Mouse (Mus musculus) olfactory bulb, adult 2 months (tissue): ENCODE measurements around the gene Ccdc85c. TPM values are rescaled to one million over a fixed set of nuclear protein-coding genes. Genes with fewer than 3 reads are reported as not detected.

Source experiments
- H3K27ac ChIP-seq: fragments of 200-500 bp; 2 replicates; pipeline ENCODE4 v1.5.1; 2012; ENCODE audit warnings: low read depth, low read length; ENCODE audit not compliant: insufficient read depth
- H3K4me1 ChIP-seq: fragments of 200-500 bp; 2 replicates; pipeline ENCODE4 v1.6.1; 2012; ENCODE audit warnings: low read length; ENCODE audit not compliant: control insufficient read depth, insufficient read depth
- H3K4me3 ChIP-seq: fragments of 200-500 bp; 2 replicates; pipeline ENCODE4 v1.5.1; 2012; ENCODE audit warnings: mild to moderate bottlenecking, low read depth, low read length, moderate library complexity; ENCODE audit not compliant: insufficient read depth
- CTCF ChIP-seq: fragments of 200-500 bp; IDR thresholded peaks from 2 replicates; pipeline ENCODE4 v1.5.1; 2012; ENCODE audit warnings: low read depth, mild to moderate bottlenecking, low read length, moderate library complexity; ENCODE audit not compliant: insufficient read depth
- POLR2A ChIP-seq: fragments of 200-500 bp; IDR thresholded peaks from 2 replicates; pipeline ENCODE4 v1.6.1; 2012; ENCODE audit warnings: mild to moderate bottlenecking, low read depth, low read length, moderate library complexity; ENCODE audit not compliant: insufficient read depth
- WGBS: fragments of 180-500 bp; shearing (Covaris S2); methylation state at CpG from one replicate; pipeline ENCODE4 v1.1.7; 2018; 5-methylcytosine and 5-hydroxymethylcytosine counted together
- polyA plus RNA-seq: library from polyadenylated mRNA; stranded (reverse); fragments of >200 nt; gene quantifications from 2 replicates; pipeline ENCODE4 v1.2.4, GENCODE M21; 2012; ENCODE audit warnings: low replicate concordance; ENCODE audit not compliant: missing spikeins, insufficient read depth, insufficient read length

Gene Ccdc85c
- not detected in 2 replicates for polyA plus RNA-seq

DNA sequence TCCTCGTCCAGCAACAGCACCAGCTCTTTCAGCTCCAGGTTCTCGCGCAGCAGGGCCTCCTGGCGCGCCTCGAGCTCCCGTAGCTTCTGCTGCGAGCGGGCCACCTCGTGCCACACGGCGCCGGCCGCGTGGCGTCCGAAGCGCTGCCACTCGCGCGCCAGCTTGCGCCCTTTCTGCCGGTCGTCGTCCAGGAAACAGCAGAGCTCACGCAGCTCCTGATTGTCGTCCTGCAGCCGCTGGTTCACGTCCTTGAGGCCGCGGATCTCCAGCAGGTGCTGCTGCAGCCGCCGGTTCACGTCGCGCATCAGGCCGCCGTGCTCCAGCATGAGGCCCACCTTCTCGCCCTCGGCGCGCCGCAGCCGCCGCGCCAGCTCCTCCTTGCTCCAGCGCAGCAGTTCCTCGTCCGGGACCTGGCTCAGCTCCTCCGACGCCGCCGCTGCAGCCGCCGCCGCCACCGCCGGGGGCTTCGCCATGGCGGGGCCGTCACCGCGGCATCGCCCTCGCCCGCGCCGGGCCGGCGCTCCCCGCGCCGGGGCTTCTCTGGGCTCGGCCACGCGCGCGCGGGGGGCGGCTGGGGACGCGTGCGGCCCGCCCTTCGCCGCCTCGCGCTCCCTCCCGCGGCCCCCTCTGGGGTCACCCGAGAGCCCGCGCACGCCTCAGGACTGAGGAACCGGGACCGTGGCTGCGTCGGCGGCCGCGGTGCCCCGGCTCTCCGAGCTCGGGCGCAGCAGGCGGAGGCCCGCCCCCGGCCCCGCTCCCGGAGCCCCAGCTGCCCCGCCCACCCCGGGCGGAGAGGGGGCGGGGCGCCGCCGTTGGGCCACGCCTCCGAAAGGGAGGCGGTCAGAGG is at the start of gene Ccdc85c:
Gene Ccdc85c, minus strand, starts transcription at position 765 of the 847 bp plus-strand sequence.
- Histone ChIP-seq H3K4me3 (peak within 1 kb of the TSS; percentile 87), H3K4me1 (peaks cover 58% of the 10 kb centered on the region), H3K27ac (peak within 1 kb of the TSS; percentile 65)
- WGBS, result under 1% methylated on average over 120 of the region's 120 CpGs
- TF ChIP-seq POLR2A, result no peak; the same call in 1 of the 2 replicates
- TF ChIP-seq CTCF, result peak; percentile 32; the same call in 1 of the 2 replicates

DNA sequence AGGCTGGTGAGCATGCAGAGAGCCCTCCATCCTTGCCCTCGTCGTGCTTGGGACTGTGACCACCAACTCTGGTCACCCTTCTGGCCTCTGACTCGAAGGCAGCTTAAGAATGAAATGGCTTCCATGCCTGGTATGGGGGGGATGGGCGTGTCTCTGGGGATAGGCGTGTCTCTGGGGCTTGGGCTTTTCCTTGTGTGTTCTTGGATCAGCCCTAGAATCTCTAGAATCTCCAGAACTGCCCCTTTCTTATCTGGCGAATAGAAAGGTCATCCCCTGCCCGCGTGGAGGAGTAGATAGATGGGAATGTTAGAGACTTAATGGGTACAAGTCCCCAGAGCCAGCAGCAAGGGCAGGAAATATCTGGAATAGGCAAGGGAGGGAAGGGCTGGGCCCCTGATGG is 44.9 kb upstream of the Ccdc85c start:
- Histone ChIP-seq H3K27ac (no peak overlapping the region), H3K4me3 (no peak overlapping the region), H3K4me1 (peaks cover 8% of the 10 kb centered on the region; the same call in 1 of the 2 replicates)
- WGBS, result 56% methylated on average over 8 of the region's 8 CpGs
- no peak for TF ChIP-seq CTCF
- no peak for TF ChIP-seq POLR2A

DNA sequence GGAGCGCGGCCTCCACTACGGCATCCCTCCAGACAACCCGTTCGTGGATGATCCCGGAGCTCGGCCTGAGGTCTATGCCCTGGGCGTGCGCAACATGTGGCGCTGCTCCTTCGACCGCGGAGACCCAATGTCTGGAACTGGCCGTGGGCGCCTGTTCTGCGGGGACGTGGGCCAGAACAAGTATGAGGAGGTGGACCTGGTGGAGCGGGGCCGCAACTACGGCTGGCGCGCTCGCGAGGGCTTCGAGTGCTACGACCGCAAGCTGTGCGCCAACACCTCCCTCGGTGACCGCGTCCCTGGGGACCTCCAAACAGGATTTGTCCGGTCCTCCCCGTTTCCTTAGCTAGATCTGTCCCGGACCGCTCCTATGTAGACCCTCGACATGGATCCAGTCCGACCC is 43.3 kb upstream of the Ccdc85c start:
- H3K4me3 ChIP-seq, result no peak overlapping the region
- no peak for TF ChIP-seq POLR2A
- no peak for TF ChIP-seq CTCF
- peaks cover 8% of the 10 kb centered on the region; the same call in 1 of the 2 replicates for H3K4me1 ChIP-seq
- H3K27ac ChIP-seq, result no peak overlapping the region
- whole genome bisulfite sequencing, result 70% methylated on average over 37 of the region's 37 CpGs

GRCm38 (mm10) chr12:108317826-108318430 is 42.7 kb upstream of the Ccdc85c start:
- Histone ChIP-seq H3K4me1 (peaks cover 8% of the 10 kb centered on the region; the same call in 1 of the 2 replicates), H3K4me3 (no peak overlapping the region), H3K27ac (no peak overlapping the region)
- TF ChIP-seq CTCF (no peak), POLR2A (no peak)
- WGBS, result 75% methylated on average over 18 of the region's 18 CpGs

DNA sequence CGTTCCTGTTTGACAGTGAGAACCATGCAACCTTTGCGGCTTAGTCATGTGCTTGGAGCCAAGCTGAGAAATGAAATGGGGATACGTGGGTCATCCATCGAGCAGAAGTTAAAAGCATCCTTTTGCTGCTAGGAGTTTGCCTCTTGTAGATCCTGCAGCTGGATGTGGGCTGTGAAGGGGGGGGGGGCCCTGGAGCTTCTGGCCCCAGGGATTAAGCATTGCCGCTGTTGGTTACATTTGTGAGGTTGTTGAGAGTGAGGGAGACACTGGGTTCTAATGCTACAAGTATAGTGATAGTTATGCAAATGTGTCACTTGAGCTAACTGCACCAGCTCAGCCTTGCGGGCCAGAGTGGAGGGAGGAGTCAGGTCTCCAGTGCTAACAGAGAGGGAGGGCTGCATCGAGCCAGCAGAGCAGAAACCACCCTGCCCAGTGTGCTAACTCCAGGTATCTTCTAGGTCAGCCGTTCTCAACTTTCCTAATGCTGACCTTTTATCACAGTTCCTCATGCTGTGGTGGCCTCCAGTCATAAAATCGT is 42.0 kb upstream of the Ccdc85c start:
- TF ChIP-seq CTCF (no peak), POLR2A (no peak)
- Histone ChIP-seq H3K4me1 (peaks cover 8% of the 10 kb centered on the region; the same call in 1 of the 2 replicates), H3K27ac (no peak overlapping the region), H3K4me3 (no peak overlapping the region)
- WGBS, result 41% methylated on average over 9 of the region's 9 CpGs

DNA sequence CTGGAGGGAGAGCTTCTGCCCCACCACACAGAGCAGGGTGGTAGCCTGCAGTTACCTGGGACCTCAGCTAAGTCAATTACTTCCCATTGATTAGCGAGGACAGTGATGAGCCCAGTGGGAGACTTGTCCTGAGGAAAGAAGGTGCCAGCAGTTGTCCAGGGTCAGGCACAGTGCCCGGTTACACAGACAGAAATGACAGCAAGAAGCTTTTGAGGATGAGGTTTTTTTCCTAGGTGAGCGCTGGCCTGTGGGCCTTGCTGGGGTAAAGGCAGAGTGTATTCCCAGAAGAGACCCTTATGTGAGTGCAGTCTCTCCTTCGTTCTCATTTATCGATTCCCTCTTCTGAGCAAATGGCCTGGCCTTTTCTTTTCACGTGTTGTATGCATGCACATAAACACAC is 41.4 kb upstream of the Ccdc85c start:
- no peak for TF ChIP-seq CTCF
- TF ChIP-seq POLR2A, result no peak
- no peak overlapping the region for H3K4me3 ChIP-seq
- WGBS, result 70% methylated on average over 6 of the region's 6 CpGs
- H3K4me1 ChIP-seq, result peaks cover 11% of the 10 kb centered on the region; the same call in 1 of the 2 replicates
- no peak overlapping the region for H3K27ac ChIP-seq

- Histone ChIP-seq H3K27ac (no peak overlapping the region), H3K4me1 (peaks cover 14% of the 10 kb centered on the region), H3K4me3 (no peak overlapping the region)
- 85% methylated on average over 10 of the region's 10 CpGs for WGBS
- TF ChIP-seq POLR2A (no peak), CTCF (no peak)
Measured at GRCm38 (mm10) chr12:108315818-108316217, 40.6 kb upstream of the Ccdc85c start.

DNA sequence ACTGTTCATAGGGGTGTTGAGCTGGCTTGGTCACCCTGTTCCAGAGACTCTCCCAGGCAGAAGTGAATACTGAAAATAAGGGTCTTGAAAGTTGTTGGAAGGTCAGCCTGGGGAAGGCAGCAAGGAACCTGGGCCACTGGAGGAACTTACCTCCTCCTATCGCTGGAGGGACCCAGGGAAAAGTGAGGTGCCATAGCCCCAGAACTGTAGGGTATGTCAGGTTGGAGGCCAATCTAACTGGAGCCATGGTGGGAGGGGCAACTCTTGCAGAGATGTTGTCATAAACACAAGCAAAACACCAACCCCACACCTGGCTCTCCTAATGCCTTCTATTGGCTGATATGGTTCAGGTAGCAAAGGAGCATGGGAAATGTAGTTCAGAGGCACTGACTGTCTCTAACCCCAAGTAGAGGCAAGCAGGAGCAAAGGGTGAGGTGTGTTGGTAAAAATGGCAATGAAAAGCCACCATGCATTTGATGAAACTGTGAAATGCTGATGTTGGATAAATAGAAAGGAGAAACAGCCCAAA is 38.1 kb upstream of the Ccdc85c start:
- TF ChIP-seq CTCF (no peak), POLR2A (no peak)
- H3K4me3 ChIP-seq, result no peak overlapping the region
- 96% methylated on average over 1 of the region's 1 CpGs for WGBS
- no peak overlapping the region for H3K27ac ChIP-seq
- H3K4me1 ChIP-seq, result peaks cover 35% of the 10 kb centered on the region
